Mouse (Mus musculus) embryonic facial prominence, embryonic 11.5 days (tissue): Measurements from ENCODE around the gene Slc25a47. TPM values are rescaled to one million over a fixed set of nuclear protein-coding genes. Genes with fewer than 3 reads are reported as not detected.

Experiments
- ATAC-seq: fragments of 200-750 bp; cut with Nextera tagmentation; replicated peaks from 2 replicates; pipeline ENCODE4 v1.8.0; 2017; ENCODE audit warnings: low read depth; ENCODE audit not compliant: insufficient number of reproducible peaks, low FRiP score, low TSS enrichment
- DNase-seq: peaks from one replicate; pipeline ENCODE4 v3.0.0-alpha.2; 2015; ENCODE audit warnings: low spot score
- H3K27ac ChIP-seq: fragments of 300-500 bp; sonication (generic); replicated peaks from 2 replicates; pipeline ENCODE4 v1.5.1; 2014; ENCODE audit warnings: mild to moderate bottlenecking, low read depth, low read length, control low read depth
- H3K27me3 ChIP-seq: fragments of 300-500 bp; sonication (generic); 2 replicates; pipeline ENCODE4 v1.6.1; 2014; ENCODE audit warnings: mild to moderate bottlenecking, low read length, moderate library complexity, mixed read lengths; ENCODE audit not compliant: control insufficient read depth, insufficient read depth
- H3K36me3 ChIP-seq: fragments of 300-500 bp; sonication (generic); replicated peaks from 2 replicates; pipeline ENCODE4 v1.6.1; 2014; ENCODE audit warnings: low read depth, mild to moderate bottlenecking, low read length, moderate library complexity, mixed read lengths; ENCODE audit not compliant: control insufficient read depth, insufficient read depth
- H3K4me1 ChIP-seq: fragments of 300-500 bp; sonication (generic); 2 replicates; pipeline ENCODE4 v1.6.1; 2014; ENCODE audit warnings: low read length, mixed read lengths; ENCODE audit not compliant: control insufficient read depth, insufficient read depth
- H3K4me2 ChIP-seq: fragments of 300-500 bp; sonication (generic); 2 replicates; pipeline ENCODE4 v1.6.1; 2014; ENCODE audit warnings: low read depth, mild to moderate bottlenecking, control low read depth, low read length, moderate library complexity
- H3K4me3 ChIP-seq: fragments of 300-500 bp; sonication (generic); 2 replicates; pipeline ENCODE4 v1.5.1; 2014; ENCODE audit warnings: low read depth, low read length, control low read depth
- H3K9ac ChIP-seq: fragments of 300-500 bp; sonication (generic); replicated peaks from 2 replicates; pipeline ENCODE4 v1.6.1; 2014; ENCODE audit warnings: mild to moderate bottlenecking, control low read depth, low read length
- H3K9me3 ChIP-seq: fragments of 300-500 bp; sonication (generic); replicated peaks from 2 replicates; pipeline ENCODE4 v1.6.1; 2016; ENCODE audit warnings: mild to moderate bottlenecking, low read length, inconsistent platforms, mixed read lengths; ENCODE audit not compliant: control insufficient read depth
- WGBS: fragments of 180-500 bp; shearing (Covaris S2); extraction: QIAGEN DNeasy Blood & Tissue Kit; methylation state at CpG from one replicate; pipeline ENCODE4 v1.1.7; 2014; 5-methylcytosine and 5-hydroxymethylcytosine counted together
- polyA plus RNA-seq: library from polyadenylated mRNA; unstranded; fragments of >200 nt; fragmentation: Nextera tagmentation; extraction: Ambion mirVana; gene quantifications from 2 replicates; pipeline ENCODE4 v1.2.1, GENCODE M21; 2014

Gene Slc25a47
- polyA plus RNA-seq, 1 experiment from 2014 or later = 11.8 TPM

DNA sequence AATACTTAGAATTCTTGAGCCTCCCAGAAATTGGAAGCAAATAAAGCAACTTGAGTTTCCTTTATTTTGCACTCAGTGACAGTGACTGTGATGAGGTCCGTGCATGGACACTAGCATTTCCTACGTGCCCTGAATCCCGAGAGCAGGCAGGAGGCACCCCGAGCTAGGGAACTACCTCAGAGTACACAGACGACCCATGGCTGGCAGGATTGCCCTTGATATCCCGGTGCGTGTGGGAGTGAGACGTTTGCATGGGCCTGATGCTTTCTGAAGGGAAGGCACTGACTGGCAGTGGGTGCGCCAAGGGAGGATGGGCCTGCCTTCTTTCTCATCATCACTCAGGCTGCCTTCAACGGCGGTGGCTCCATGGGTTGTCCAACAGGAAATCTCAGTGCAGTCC is 19.3 kb upstream of the Slc25a47 start:
- DNase-seq (no peak), ATAC-seq (no peak)
- Histone ChIP-seq H3K9ac (no peak overlapping the region), H3K4me1 (no peaks in the 10 kb centered on the region), H3K36me3 (peaks cover 2% of the 10 kb centered on the region; the same call in 1 of the 2 replicates), H3K4me2 (no peak overlapping the region), H3K4me3 (no peak overlapping the region), H3K27ac (no peak overlapping the region), H3K27me3 (no peaks in the 10 kb centered on the region), H3K9me3 (no peaks in the 10 kb centered on the region)
- 85% methylated on average over 11 of the region's 11 CpGs for WGBS

DNA sequence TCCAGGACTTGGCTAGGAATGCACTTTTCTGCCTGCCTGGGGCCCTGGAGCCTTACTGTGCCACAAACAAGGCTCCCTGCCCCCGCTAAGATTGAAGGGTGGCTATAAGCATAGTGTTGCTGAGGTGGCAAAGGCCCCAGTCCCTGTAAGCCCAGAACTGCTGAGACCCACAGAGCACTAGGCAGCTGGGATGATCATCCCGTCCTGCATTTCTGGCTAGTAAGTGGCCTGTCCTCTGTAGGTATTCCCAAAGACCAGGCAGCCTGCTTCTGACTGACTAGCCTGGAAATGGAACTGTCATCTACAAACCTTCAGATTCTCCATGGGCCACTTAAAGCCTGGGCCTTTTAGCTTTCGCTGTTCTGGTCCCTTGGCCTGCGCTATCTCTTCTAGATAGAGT is 15.4 kb upstream of the Slc25a47 start:
- peaks cover 2% of the 10 kb centered on the region; the same call in 1 of the 2 replicates for H3K36me3 ChIP-seq
- 89% methylated on average over 4 of the region's 4 CpGs for WGBS

DNA sequence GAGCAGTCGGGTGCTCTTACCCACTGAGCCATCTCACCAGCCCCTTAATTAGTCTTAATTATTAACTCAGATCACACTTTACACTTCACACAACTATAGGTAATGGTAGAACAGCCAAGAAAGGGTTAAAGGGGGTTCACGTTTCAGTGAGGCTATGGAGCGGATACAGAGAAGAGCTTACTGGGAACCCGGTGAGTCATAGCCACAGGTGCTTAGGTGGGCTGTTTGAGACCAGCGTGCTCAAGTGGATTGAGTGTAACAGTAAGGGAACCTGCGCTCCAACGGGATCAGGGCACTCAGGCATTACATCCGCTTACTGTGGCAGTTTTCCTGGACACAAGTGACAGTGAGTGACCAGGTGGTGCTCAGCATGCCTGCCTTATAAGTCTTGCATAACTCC is 12.8 kb upstream of the Slc25a47 start:
- H3K4me1 ChIP-seq = no peaks in the 10 kb centered on the region
- no peak overlapping the region for H3K9ac ChIP-seq
- peaks cover 2% of the 10 kb centered on the region; the same call in 1 of the 2 replicates for H3K36me3 ChIP-seq
- no peak overlapping the region for H3K27ac ChIP-seq
- no peaks in the 10 kb centered on the region for H3K9me3 ChIP-seq
- no peak for ATAC-seq
- DNase-seq = no peak
- no peaks in the 10 kb centered on the region for H3K27me3 ChIP-seq
- no peak overlapping the region for H3K4me3 ChIP-seq
- H3K4me2 ChIP-seq = no peak overlapping the region
- 72% methylated on average over 8 of the region's 8 CpGs for WGBS

More for the DNA sequence above, 15.4 kb upstream of the Slc25a47 start:
- no peak overlapping the region for H3K9ac ChIP-seq
- ATAC-seq (no peak), DNase-seq (no peak)
- H3K27me3 ChIP-seq = no peaks in the 10 kb centered on the region
- no peak overlapping the region for H3K4me3 ChIP-seq
- H3K9me3 ChIP-seq = no peaks in the 10 kb centered on the region
- no peak overlapping the region for H3K27ac ChIP-seq
- H3K4me1 ChIP-seq = no peaks in the 10 kb centered on the region
- no peak overlapping the region for H3K4me2 ChIP-seq

DNA sequence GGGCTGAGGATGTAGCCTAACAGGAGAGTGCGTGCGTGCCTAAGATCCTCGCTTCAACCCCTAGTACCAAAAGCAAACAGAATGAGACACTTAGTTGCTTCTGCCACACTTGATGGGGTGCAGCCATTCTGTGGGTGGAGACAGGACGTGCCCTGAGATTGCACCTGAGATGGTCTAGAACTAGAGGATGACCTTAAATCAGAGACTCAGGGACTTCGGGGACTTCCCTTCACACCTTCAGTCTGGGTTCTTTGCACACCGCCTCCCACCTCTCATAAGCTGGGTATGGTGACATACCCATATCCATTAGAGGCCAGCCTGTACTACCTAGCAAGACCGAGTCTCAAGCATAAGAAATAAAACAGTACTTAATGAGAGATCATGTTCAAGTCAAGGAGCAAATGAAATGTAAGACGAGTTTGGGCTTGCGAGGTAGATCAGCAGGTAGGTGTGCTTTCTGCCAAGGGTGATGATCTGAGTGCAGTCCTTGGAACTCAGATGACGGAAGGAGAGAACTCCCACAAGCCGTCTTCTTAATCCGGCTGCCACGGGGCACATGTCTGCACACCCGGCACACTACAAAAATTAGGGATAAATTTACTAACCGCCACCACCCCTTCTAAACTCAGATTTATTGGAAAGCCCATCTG is 11.5 kb upstream of the Slc25a47 start:
- Histone ChIP-seq H3K9me3 (no peaks in the 10 kb centered on the region), H3K4me1 (no peaks in the 10 kb centered on the region), H3K27ac (no peak overlapping the region), H3K9ac (no peak overlapping the region), H3K27me3 (no peaks in the 10 kb centered on the region), H3K4me3 (no peak overlapping the region), H3K4me2 (no peak overlapping the region), H3K36me3 (peaks cover 2% of the 10 kb centered on the region; the same call in 1 of the 2 replicates)
- ATAC-seq = no peak
- 87% methylated on average over 15 of the region's 15 CpGs for WGBS
- no peak for DNase-seq

DNA sequence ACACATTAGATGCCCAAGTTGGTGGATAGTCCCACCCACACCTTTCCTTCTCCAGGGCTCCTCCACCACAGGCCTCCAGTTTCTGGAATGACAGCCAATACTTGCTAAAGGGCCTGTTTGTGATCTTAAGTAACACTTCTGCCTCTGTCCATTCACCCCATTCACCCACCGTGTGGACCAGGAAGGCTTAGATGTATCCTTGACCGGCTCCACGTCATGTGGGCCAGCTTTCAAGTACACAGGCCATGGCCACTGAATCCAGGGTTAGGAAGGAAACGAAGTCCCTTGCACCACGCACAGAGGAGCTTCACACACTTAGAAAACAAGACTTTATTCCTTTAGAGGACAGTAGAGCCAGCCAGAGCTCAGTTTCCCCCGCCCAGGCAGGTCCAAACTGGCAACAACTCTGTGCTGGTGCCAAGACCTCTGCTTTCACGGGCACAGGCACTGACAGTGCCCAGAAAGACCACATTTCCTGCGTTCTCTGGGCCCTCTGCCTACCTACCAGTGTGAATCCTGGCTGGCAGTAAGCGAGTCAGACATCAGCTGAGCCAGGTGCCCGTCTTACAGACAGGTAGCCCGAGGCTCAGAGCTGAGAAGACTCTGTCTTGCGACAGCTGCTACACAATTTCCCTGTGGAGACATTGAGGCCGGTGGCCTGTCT is 10.2 kb upstream of the Slc25a47 start:
- Histone ChIP-seq H3K27me3 (no peaks in the 10 kb centered on the region), H3K36me3 (peaks cover 2% of the 10 kb centered on the region; the same call in 1 of the 2 replicates), H3K4me2 (no peak overlapping the region), H3K27ac (no peak overlapping the region), H3K4me3 (no peak overlapping the region), H3K9ac (no peak overlapping the region), H3K9me3 (no peaks in the 10 kb centered on the region), H3K4me1 (no peaks in the 10 kb centered on the region)
- no peak for ATAC-seq
- DNase-seq = no peak
- 93% methylated on average over 13 of the region's 13 CpGs for WGBS

DNA sequence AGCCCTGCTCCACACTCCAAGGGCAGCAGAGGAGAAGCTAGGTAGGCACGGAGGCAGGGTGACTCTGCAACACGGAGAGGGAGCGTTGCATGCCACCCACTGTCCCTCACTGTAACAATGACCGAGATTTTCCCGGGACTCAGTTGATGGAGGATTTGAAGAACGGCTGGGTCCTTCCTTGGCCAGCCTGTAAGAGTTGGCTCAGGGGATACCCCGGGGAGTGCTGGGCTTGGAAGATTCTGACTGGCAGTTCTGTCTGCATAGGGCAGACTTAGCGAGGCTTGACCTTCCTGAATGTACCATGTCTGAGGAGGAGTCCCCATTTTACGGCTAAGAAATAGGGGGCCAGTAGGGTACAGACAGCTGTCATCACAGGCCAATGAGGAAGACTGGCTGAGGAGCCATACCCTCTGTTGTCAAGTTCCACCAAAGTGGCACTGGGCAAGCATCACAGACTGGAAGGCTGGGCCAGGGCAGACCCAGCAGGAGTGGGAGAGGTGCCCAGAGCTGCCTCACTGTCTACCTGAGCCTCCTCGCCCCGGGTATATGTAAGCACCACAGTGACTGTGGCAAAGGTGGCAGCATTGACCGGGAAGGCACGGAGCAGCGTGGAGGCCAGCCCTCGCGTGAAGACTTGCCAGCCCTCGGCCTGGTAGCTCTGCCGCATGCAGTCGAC is 9.4 kb upstream of the Slc25a47 start:
- Histone ChIP-seq H3K9ac (no peak overlapping the region), H3K27me3 (no peaks in the 10 kb centered on the region), H3K36me3 (peaks cover 2% of the 10 kb centered on the region; the same call in 1 of the 2 replicates), H3K4me1 (no peaks in the 10 kb centered on the region), H3K27ac (no peak overlapping the region), H3K4me2 (no peak overlapping the region), H3K4me3 (no peak overlapping the region), H3K9me3 (no peaks in the 10 kb centered on the region)
- 94% methylated on average over 19 of the region's 19 CpGs for WGBS
- DNase-seq = no peak
- no peak for ATAC-seq

DNA sequence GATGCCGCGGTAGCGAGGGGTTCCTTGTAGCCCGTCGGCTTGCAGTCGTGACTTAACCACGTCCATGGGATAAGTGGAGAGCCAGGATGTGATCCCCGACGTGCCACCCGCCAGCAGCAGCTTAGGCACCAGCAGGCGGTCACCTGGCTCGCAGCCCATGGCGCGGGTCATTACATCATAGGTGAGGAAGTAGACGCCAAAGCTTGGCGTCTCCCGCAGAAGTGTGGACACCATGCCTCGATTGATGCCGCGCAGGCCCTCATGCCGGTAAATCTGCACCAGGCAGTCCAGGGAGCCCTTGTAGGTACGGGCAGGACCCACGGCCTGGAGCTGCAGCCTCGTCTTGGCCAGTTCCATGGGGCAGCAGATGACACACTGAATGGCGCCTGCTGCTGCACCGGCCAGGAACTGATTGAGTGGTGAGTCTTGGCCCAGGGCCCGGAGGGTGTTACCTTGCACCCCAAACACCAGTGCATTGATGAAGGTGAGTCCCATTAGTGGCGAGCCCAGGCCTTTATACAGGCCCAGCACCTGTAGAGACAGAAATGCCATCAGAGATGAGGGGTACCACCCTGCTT is 8.8 kb upstream of the Slc25a47 start:
- Histone ChIP-seq H3K4me3 (no peak overlapping the region), H3K4me2 (no peak overlapping the region), H3K36me3 (peaks cover 2% of the 10 kb centered on the region; the same call in 1 of the 2 replicates), H3K9ac (no peak overlapping the region), H3K9me3 (no peaks in the 10 kb centered on the region), H3K27me3 (no peaks in the 10 kb centered on the region), H3K4me1 (no peaks in the 10 kb centered on the region), H3K27ac (no peak overlapping the region)
- DNase-seq (no peak), ATAC-seq (no peak)
- 95% methylated on average over 28 of the region's 28 CpGs for WGBS
